Mouse (Mus musculus): Measurements from ENCODE around the gene Tmem206.

The Tmem206 gene

GRCm38 (mm10) chr1:191306316-191306715 lies 19.4 kb upstream of the Tmem206 start:
- ATAC-seq (ENCODE audit: insufficient number of reproducible peaks, low FRiP score, low TSS enrichment), result no peak

DNA sequence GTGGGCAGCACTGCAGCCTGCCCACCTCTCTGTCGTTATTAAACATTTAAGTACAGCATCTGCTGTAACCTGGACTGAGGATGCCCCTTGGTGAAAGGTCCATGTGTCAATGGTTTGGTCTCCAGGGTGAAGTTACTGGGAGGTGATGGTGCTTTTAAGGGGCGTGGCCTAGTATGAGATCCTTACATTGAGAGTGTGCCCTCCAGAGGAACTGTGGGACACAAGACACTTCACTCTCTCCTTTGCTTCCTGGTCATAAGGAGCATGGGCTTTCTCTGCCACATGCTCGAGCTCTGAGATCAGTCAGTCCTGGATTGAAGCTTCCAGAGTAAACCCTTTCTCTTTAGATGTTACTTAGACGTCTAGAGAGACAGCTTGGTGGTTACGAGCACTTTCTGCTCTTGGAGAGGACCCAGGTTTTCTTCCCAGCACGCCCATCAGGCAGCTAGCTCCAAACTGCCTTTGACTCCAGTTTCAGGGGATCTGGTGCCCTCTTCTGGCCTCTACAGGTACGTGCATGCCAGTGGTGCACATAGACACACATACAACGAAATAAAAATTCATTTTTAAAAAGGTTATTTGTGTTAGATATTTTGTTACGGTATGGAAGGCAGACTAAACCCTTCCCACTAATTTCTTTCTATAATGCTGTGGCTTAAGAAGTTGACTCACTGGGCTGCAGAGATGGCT lies 17.8 kb upstream of the Tmem206 start:
- ATAC-seq (ENCODE audit: insufficient number of reproducible peaks, low FRiP score, low TSS enrichment), result no peak

DNA sequence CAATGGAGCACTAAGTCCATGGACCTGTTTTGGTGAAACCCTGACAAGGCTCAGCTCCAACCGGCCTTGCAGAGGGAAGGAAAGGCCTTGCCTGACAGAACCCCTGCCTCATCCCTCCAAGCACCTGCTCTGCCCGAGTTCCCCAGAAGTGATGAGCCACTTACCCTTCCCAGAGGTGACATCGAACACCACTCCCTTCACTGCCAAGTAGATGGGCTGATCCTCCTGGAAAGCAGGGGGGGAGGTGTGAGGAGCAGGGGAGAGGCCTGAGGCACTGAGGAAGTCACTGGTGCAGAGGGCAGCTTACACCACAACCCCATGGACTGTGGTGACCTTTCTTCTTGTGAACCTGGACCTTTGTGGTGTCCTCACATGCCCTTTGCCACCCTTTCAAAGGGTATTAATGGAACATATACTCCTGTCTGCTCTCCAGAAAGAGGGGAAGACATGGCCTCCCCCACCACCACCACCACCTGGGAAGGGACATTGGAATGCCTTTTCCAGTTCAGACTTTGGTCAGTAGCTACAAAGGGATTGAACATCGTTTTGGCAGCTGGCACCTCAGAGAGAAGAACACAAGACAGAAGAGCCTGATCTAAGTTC lies 14.3 kb upstream of the Tmem206 start:
- ATAC-seq (ENCODE audit: insufficient number of reproducible peaks, low FRiP score, low TSS enrichment), result no peak

- ATAC-seq (ENCODE audit: insufficient number of reproducible peaks, low FRiP score, low TSS enrichment), result peak; percentile 97
These were observed 13.2 kb upstream of the Tmem206 start for GRCm38 (mm10) chr1:191312513-191312941.

- no peak for ATAC-seq (ENCODE audit: insufficient number of reproducible peaks, low FRiP score, low TSS enrichment)
These were observed 12.6 kb upstream of the Tmem206 start for GRCm38 (mm10) chr1:191313158-191313557.

- ATAC-seq (ENCODE audit: insufficient number of reproducible peaks, low FRiP score, low TSS enrichment), result no peak
These were observed 11.8 kb upstream of the Tmem206 start for GRCm38 (mm10) chr1:191313926-191314325.

DNA sequence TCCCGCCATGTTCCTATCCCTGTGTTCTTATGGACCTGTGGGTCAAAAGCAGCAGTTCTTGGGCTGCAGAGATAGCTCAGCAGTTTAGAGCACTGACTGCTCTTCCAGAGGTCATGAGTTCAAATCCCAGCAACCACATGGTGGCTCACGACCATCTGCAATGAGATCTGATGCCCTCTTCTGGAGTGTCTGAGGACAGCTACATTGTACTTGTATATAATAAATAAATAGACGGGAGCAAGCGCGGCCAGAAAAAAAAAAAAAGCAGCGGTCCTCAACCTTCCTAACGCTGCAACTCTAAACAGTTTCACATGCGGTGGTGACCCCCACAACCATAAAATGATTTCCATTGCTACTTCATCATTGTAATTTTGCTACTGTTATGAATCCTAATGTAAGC lies 8.9 kb upstream of the Tmem206 start:
- ATAC-seq (ENCODE audit: insufficient number of reproducible peaks, low FRiP score, low TSS enrichment), result no peak

DNA sequence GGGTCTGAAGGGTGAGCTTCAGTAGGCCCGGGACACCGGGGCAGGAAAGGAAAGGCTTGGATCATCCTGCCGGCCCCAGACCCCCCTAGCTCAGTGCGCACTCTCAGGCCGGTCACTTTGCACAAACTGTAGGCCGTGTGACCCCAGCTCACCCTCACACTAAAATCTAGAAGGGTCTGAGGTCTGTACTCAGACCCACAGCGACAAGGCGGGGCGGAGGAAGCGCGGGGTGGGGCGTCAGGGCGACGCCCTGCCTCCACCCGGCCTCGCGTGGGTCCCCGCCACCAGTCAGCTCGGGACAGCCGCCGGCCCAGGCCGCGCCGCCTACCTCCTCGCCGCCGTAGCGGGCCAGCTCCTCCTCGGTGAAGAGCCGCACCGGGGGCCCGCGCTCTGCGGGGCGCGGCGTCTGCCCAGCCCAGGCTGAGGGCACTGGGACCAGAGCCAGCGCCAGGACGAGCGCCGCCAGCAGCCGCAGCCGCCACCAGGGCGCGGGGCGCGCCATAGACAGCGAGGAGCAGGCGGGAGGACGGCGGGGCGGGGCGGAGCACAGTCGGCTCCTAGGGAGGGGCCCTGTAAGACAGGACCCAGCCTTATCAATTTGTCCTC lies 8.0 kb upstream of the Tmem206 start, which contains the start of gene Nenf:
Gene Nenf, minus strand, starts transcription at position 604 of the 606 bp plus-strand sequence.
- peak; percentile 84 for ATAC-seq (ENCODE audit: insufficient number of reproducible peaks, low FRiP score, low TSS enrichment)

- no peak for ATAC-seq (ENCODE audit: insufficient number of reproducible peaks, low FRiP score, low TSS enrichment)
These were observed 7.0 kb upstream of the Tmem206 start for GRCm38 (mm10) chr1:191318686-191319085.

DNA sequence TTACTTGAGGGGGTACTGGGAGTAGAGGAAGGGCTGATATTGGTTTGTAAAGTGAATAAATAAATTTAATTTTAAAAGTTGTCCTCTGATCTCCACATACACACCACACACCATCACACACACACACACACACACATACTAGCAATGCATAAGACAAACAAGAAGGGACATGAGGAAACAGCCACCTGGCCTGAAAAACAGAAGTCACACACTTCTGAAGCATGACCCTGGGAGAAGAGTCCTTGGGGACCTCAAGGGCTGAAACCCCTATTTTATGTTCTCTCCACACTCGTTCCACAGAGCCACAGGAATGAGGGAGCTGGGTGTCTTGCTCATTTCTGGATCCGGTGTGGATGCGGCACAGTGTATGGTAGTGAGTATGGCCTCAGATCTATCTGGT lies 2.3 kb upstream of the Tmem206 start:
- no peak for ATAC-seq (ENCODE audit: insufficient number of reproducible peaks, low FRiP score, low TSS enrichment)

DNA sequence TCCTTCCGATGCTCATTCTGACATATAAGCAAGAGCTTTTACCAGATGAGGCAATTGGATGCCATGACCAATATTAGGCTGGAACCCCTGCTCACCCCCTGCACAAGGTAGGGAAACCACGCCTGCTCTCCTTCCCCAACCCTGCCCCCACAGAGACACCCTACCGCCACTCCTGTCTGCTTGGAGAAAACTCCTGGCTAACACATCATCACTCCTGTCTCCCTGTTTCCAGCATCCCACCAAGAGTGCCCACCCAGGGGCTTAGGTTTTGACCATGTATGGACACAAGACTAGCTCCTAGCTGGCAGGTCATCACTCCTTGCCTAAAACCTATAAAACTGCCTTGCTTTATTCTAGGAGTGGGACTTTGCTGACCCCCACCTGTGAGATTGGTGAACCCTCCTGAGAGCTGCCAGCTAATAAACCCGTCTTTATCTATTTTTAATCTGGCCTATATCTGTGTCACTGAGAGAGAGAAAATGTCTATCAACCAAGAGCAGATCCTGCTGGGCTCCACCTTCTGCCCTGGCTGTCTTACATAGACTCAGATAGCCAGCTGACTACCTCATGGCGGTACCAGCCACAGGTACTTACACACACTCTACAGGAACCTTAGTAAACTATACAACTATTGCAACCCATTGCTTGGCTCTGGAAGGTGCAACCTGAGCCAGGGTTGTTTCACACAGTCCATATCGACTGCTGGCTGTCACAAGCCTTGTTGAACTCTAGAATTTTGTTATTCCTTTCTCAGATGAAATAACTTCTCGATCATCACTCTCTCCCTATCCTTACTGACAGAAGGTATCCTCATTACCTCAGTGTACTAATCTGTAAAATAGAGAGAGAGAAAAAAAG lies 750 bp upstream of the Tmem206 start:
- no peak; the same call in 1 of the 2 replicates for ATAC-seq (ENCODE audit: insufficient number of reproducible peaks, low FRiP score, low TSS enrichment)

DNA sequence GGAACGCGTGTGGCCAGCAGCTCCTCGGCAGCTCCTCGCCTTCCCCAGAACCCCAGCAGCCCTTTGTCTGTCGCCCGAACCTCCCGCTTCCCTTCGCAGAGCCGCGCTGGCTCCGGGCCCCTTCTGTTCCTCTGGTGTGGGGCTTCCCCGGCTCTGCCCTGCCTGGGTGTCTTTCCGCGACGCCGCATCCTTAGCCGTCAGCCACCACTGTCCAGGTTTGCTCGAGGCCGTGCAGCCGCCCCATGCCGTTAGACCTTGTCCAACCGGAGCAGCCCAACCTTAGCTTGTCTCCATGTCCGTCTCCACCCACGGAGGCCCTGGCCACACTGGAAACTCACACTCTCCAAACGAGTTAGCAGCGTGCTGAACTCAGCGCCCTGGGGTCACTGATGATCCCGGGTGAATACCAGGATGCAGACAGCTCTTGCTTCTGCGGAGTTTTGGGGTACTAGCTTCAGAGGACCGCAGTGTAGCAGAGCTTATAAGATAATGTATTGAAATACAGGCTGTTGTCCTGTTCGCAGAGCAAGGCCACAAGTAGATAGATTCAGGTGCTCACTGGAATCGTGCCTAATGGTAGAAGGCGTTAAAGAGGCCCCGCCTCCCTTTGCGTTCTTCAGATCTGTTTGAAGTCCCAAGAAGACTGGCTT lies 646 bp downstream of the Tmem206 start:
- peak; percentile 22 for ATAC-seq (ENCODE audit: insufficient number of reproducible peaks, low FRiP score, low TSS enrichment)

- ATAC-seq (ENCODE audit: insufficient number of reproducible peaks, low FRiP score, low TSS enrichment), result no peak
These were observed 1.5 kb downstream of the Tmem206 start for GRCm38 (mm10) chr1:191327258-191327657.

DNA sequence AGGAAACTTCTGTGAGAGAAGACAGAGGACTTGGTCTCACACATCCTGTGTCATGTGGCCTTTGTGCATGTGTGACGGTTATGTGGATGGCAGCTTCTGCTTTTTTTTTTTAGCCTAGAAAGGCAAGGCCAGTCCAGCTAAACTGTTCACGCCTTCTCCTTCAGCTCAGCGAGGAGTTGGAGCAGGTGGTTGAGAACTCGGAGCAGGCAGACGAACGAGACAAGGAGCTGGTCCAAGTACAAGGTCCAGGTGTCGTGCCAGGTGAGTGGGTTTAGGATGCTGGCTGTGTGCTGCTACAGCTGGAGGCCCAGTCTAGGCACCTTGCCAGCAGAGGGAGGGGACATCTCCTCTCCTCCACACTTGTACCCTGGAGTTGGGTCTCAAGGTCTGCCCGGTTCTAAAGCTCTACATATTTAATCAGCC lies 2.3 kb downstream of the Tmem206 start:
- no peak for ATAC-seq (ENCODE audit: insufficient number of reproducible peaks, low FRiP score, low TSS enrichment)

DNA sequence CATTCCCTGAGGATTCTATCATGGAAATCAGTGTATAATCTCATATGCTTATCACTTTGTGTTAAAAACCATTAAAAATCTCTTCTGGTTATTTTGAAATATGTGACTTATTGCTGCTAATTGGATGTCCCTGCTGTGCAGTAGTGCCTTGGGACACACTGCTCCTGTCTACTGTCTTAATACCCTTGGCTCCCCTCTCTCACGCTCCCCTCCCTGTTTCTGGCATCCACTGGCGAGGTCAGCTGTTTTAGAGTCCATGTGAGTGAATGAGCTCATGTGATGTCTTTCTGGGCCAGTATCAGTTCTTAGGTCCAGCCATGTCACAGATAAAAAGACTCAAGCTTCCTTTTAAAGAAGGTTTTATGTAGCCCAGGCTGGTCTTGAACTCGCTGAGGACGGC lies 4.6 kb downstream of the Tmem206 start:
- no peak for ATAC-seq (ENCODE audit: insufficient number of reproducible peaks, low FRiP score, low TSS enrichment)

GRCm38 (mm10) chr1:191334500-191334899 lies 8.8 kb downstream of the Tmem206 start:
- ATAC-seq (ENCODE audit: insufficient number of reproducible peaks, low FRiP score, low TSS enrichment), result no peak

- ATAC-seq (ENCODE audit: insufficient number of reproducible peaks, low FRiP score, low TSS enrichment), result no peak
These were observed 14.2 kb downstream of the Tmem206 start for GRCm38 (mm10) chr1:191339876-191340275.

DNA sequence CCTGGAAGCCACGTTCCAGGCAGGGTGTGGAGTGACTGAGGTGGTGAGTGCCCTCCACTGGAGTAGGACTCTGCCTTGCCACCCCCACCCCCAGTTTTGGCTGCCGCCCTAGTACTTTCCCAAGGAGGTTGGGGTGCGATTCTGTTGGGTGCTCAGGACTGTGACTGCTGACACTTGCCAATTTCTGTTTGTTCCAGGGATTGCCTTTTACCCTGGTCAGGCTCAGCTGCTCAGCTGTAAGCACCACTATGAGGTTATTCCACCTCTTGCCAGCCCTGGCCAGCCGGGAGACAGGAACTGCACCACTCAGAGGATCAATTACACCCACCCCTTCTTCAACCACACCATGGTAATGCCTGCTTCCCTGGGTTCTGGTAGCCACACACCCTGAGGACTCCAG lies 14.8 kb downstream of the Tmem206 start:
- no peak for ATAC-seq (ENCODE audit: insufficient number of reproducible peaks, low FRiP score, low TSS enrichment)

GRCm38 (mm10) chr1:191347602-191348001 lies 21.9 kb downstream of the Tmem206 start:
- no peak for ATAC-seq (ENCODE audit: insufficient number of reproducible peaks, low FRiP score, low TSS enrichment)

GRCm38 (mm10) chr1:191348592-191348991 lies 22.9 kb downstream of the Tmem206 start:
- no peak for ATAC-seq (ENCODE audit: insufficient number of reproducible peaks, low FRiP score, low TSS enrichment)

Data from cerebellum, adult (tissue).